Mouse (Mus musculus): ENCODE measurements around the gene Pou3f3. TPM values are rescaled to one million over a fixed set of nuclear protein-coding genes. Genes with fewer than 3 reads are reported as not detected.

Gene Pou3f3
- polyA plus RNA-seq, 1 experiment from 2014 or later: 10.6 TPM

GRCm38 (mm10) chr1:42693101-42693715 is 2.4 kb upstream of the Pou3f3 start:
- WGBS: under 1% methylated on average over 21 of the region's 21 CpGs
- ATAC-seq (ENCODE audit: low FRiP score) (no peak), DNase-seq (ENCODE audit: low spot score) (no peak)
- Histone ChIP-seq H3K4me3 (replicated peaks; ENCODE audit: low read length) (peak overlapping the region; percentile 89), H3K4me1 (replicated peaks; ENCODE audit: control insufficient read depth, insufficient read depth, low read length) (peaks cover 5% of the 10 kb centered on the region), H3K36me3 (replicated peaks; ENCODE audit: control insufficient read depth, insufficient read depth) (peaks cover 9% of the 10 kb centered on the region; the same call in 1 of the 2 replicates), H3K9ac (peak overlapping the region; percentile 88), H3K4me2 (replicated peaks) (peak overlapping the region; percentile 99), H3K27me3 (ENCODE audit: control insufficient read depth, insufficient read depth, low read length) (no peaks in the 10 kb centered on the region), H3K9me3 (ENCODE audit: control insufficient read depth, low read length) (no peaks in the 10 kb centered on the region), H3K27ac (peak overlapping the region; percentile 98)

GRCm38 (mm10) chr1:42693852-42694251 is 1.7 kb upstream of the Pou3f3 start:
- H3K9ac ChIP-seq: peak overlapping the region; percentile 88
- WGBS: under 1% methylated on average over 22 of the region's 22 CpGs
- peak overlapping the region; percentile 98 for H3K27ac ChIP-seq
- ATAC-seq (ENCODE audit: low FRiP score) (no peak), DNase-seq (ENCODE audit: low spot score) (no peak)
- H3K36me3 ChIP-seq (replicated peaks; ENCODE audit: control insufficient read depth, insufficient read depth): peaks cover 15% of the 10 kb centered on the region
- peaks cover 5% of the 10 kb centered on the region for H3K4me1 ChIP-seq (replicated peaks; ENCODE audit: control insufficient read depth, insufficient read depth, low read length)
- H3K4me2 ChIP-seq (replicated peaks): peak overlapping the region; percentile 99
- no peaks in the 10 kb centered on the region for H3K27me3 ChIP-seq (ENCODE audit: control insufficient read depth, insufficient read depth, low read length)
- no peaks in the 10 kb centered on the region for H3K9me3 ChIP-seq (ENCODE audit: control insufficient read depth, low read length)
- peak overlapping the region; percentile 89 for H3K4me3 ChIP-seq (replicated peaks; ENCODE audit: low read length)

- Histone ChIP-seq H3K4me3 (replicated peaks; ENCODE audit: low read length) (peak overlapping the region; percentile 89), H3K27me3 (ENCODE audit: control insufficient read depth, insufficient read depth, low read length) (no peaks in the 10 kb centered on the region), H3K4me1 (replicated peaks; ENCODE audit: control insufficient read depth, insufficient read depth, low read length) (peaks cover 5% of the 10 kb centered on the region), H3K27ac (peak overlapping the region; percentile 98), H3K4me2 (replicated peaks) (peak overlapping the region; percentile 99), H3K9me3 (ENCODE audit: control insufficient read depth, low read length) (no peaks in the 10 kb centered on the region), H3K9ac (peak overlapping the region; percentile 88), H3K36me3 (replicated peaks; ENCODE audit: control insufficient read depth, insufficient read depth) (peaks cover 19% of the 10 kb centered on the region)
- peak; percentile 28 for ATAC-seq (ENCODE audit: low FRiP score)
- WGBS: under 1% methylated on average over 25 of the region's 26 CpGs
- DNase-seq (ENCODE audit: low spot score): peak; percentile 75
These were observed 1.3 kb upstream of the Pou3f3 start for GRCm38 (mm10) chr1:42694290-42694664.

GRCm38 (mm10) chr1:42694665-42695577 is 647 bp upstream of the Pou3f3 start:
- H3K9ac ChIP-seq: peak overlapping the region; percentile 88
- H3K4me2 ChIP-seq (replicated peaks): peak overlapping the region; percentile 99
- WGBS: under 1% methylated on average over 53 of the region's 60 CpGs
- H3K27me3 ChIP-seq (ENCODE audit: control insufficient read depth, insufficient read depth, low read length): no peaks in the 10 kb centered on the region
- DNase-seq (ENCODE audit: low spot score) (no peak), ATAC-seq (ENCODE audit: low FRiP score) (peak; percentile 71)
- peak overlapping the region; percentile 89 for H3K4me3 ChIP-seq (replicated peaks; ENCODE audit: low read length)
- peaks cover 24% of the 10 kb centered on the region for H3K36me3 ChIP-seq (replicated peaks; ENCODE audit: control insufficient read depth, insufficient read depth)
- peaks cover 1% of the 10 kb centered on the region; the same call in 1 of the 2 replicates for H3K4me1 ChIP-seq (replicated peaks; ENCODE audit: control insufficient read depth, insufficient read depth, low read length)
- no peaks in the 10 kb centered on the region for H3K9me3 ChIP-seq (ENCODE audit: control insufficient read depth, low read length)
- peak overlapping the region; percentile 98 for H3K27ac ChIP-seq

- DNase-seq (ENCODE audit: low spot score) (no peak), ATAC-seq (ENCODE audit: low FRiP score) (no peak)
- Histone ChIP-seq H3K4me1 (replicated peaks; ENCODE audit: control insufficient read depth, insufficient read depth, low read length) (peaks cover 6% of the 10 kb centered on the region; the same call in 1 of the 2 replicates), H3K36me3 (replicated peaks; ENCODE audit: control insufficient read depth, insufficient read depth) (peaks cover 24% of the 10 kb centered on the region), H3K4me2 (replicated peaks) (peak overlapping the region; percentile 99), H3K4me3 (replicated peaks; ENCODE audit: low read length) (peak overlapping the region; percentile 89), H3K27me3 (ENCODE audit: control insufficient read depth, insufficient read depth, low read length) (no peaks in the 10 kb centered on the region), H3K9ac (peak overlapping the region; percentile 85), H3K9me3 (ENCODE audit: control insufficient read depth, low read length) (no peaks in the 10 kb centered on the region), H3K27ac (peak overlapping the region; percentile 98)
- under 1% methylated on average over 39 of the region's 62 CpGs for WGBS
These were observed 933 bp downstream of the Pou3f3 start for GRCm38 (mm10) chr1:42696371-42697031.

- H3K27me3 ChIP-seq (ENCODE audit: control insufficient read depth, insufficient read depth, low read length): no peaks in the 10 kb centered on the region
- H3K9me3 ChIP-seq (ENCODE audit: control insufficient read depth, low read length): no peaks in the 10 kb centered on the region
- H3K4me3 ChIP-seq (replicated peaks; ENCODE audit: low read length): peak overlapping the region; percentile 89
- H3K4me1 ChIP-seq (replicated peaks; ENCODE audit: control insufficient read depth, insufficient read depth, low read length): peaks cover 6% of the 10 kb centered on the region; the same call in 1 of the 2 replicates
- under 1% methylated on average over 50 of the region's 58 CpGs for WGBS
- ATAC-seq (ENCODE audit: low FRiP score): no peak
- peak overlapping the region; percentile 98 for H3K27ac ChIP-seq
- H3K9ac ChIP-seq: peak overlapping the region; percentile 85
- DNase-seq (ENCODE audit: low spot score): no peak
- peaks cover 24% of the 10 kb centered on the region for H3K36me3 ChIP-seq (replicated peaks; ENCODE audit: control insufficient read depth, insufficient read depth)
- peak overlapping the region; percentile 99 for H3K4me2 ChIP-seq (replicated peaks)
These were observed 1.8 kb downstream of the Pou3f3 start for GRCm38 (mm10) chr1:42697321-42697755.

- WGBS: under 1% methylated on average over 76 of the region's 80 CpGs
- Histone ChIP-seq H3K27me3 (ENCODE audit: control insufficient read depth, insufficient read depth, low read length) (no peaks in the 10 kb centered on the region), H3K4me2 (replicated peaks) (peak overlapping the region; percentile 99), H3K9ac (peak overlapping the region; percentile 85), H3K36me3 (replicated peaks; ENCODE audit: control insufficient read depth, insufficient read depth) (peaks cover 24% of the 10 kb centered on the region), H3K4me1 (replicated peaks; ENCODE audit: control insufficient read depth, insufficient read depth, low read length) (peaks cover 7% of the 10 kb centered on the region), H3K27ac (peak overlapping the region; percentile 98), H3K9me3 (ENCODE audit: control insufficient read depth, low read length) (no peaks in the 10 kb centered on the region), H3K4me3 (replicated peaks; ENCODE audit: low read length) (peak overlapping the region; percentile 89)
- ATAC-seq (ENCODE audit: low FRiP score) (no peak), DNase-seq (ENCODE audit: low spot score) (peak; percentile 56)
These were observed 2.4 kb downstream of the Pou3f3 start for GRCm38 (mm10) chr1:42697756-42698583.

GRCm38 (mm10) chr1:42698584-42699333 is 3.2 kb downstream of the Pou3f3 start:
- DNase-seq (ENCODE audit: low spot score) (peak; percentile 55), ATAC-seq (ENCODE audit: low FRiP score) (no peak)
- H3K36me3 ChIP-seq (replicated peaks; ENCODE audit: control insufficient read depth, insufficient read depth): peaks cover 24% of the 10 kb centered on the region
- H3K4me3 ChIP-seq (replicated peaks; ENCODE audit: low read length): peak overlapping the region; percentile 89
- H3K9me3 ChIP-seq (ENCODE audit: control insufficient read depth, low read length): no peaks in the 10 kb centered on the region
- no peaks in the 10 kb centered on the region for H3K27me3 ChIP-seq (ENCODE audit: control insufficient read depth, insufficient read depth, low read length)
- H3K4me1 ChIP-seq (replicated peaks; ENCODE audit: control insufficient read depth, insufficient read depth, low read length): peaks cover 15% of the 10 kb centered on the region
- H3K4me2 ChIP-seq (replicated peaks): peak overlapping the region; percentile 99
- H3K9ac ChIP-seq: peak overlapping the region; percentile 85
- peak overlapping the region; percentile 98 for H3K27ac ChIP-seq
- under 1% methylated on average over 41 of the region's 57 CpGs for WGBS

All from hindbrain, embryonic 14.5 days (tissue).